Mouse (Mus musculus) natural killer cell, adult 2 months (primary cell): ENCODE results near the gene Mef2d.

Source experiments
- DNase-seq, 2 experiments: peaks; one replicate each; pipeline ENCODE4 v3.0.0; 2022; ENCODE audit warnings: low spot score in 2 of 2

Gene Mef2d

GRCm38 (mm10) chr3:88207451-88208100 lies 65.4 kb downstream of the Mef2d start:
- DNase-seq: no peak

GRCm38 (mm10) chr3:88208226-88208720 lies 66.1 kb downstream of the Mef2d start:
- no peak for DNase-seq

- no peak for DNase-seq
These were observed 67.1 kb downstream of the Mef2d start for GRCm38 (mm10) chr3:88209306-88209705.

GRCm38 (mm10) chr3:88210121-88210520 lies 67.9 kb downstream of the Mef2d start:
- DNase-seq: no peak

- no peak for DNase-seq
These were observed 68.7 kb downstream of the Mef2d start for GRCm38 (mm10) chr3:88210918-88211317.

- DNase-seq: no peak
These were observed 70.2 kb downstream of the Mef2d start for GRCm38 (mm10) chr3:88212356-88212755.

GRCm38 (mm10) chr3:88213019-88213418 lies 70.8 kb downstream of the Mef2d start:
- no peak for DNase-seq

GRCm38 (mm10) chr3:88214197-88214938 lies 72.2 kb downstream of the Mef2d start:
- no peak for DNase-seq

GRCm38 (mm10) chr3:88214971-88215552 lies 72.9 kb downstream of the Mef2d start:
- no peak for DNase-seq

GRCm38 (mm10) chr3:88215553-88216004 lies 73.4 kb downstream of the Mef2d start:
- no peak for DNase-seq

- no peak for DNase-seq
These were observed 73.9 kb downstream of the Mef2d start for GRCm38 (mm10) chr3:88216116-88216515.

GRCm38 (mm10) chr3:88216534-88217326 lies 74.6 kb downstream of the Mef2d start:
- DNase-seq: no peak

- DNase-seq: no peak
These were observed 75.5 kb downstream of the Mef2d start for GRCm38 (mm10) chr3:88217679-88218078.

- no peak for DNase-seq
These were observed 77.8 kb downstream of the Mef2d start for GRCm38 (mm10) chr3:88219940-88220339.

- peak in 1 of 2 experiments; percentile 44 for DNase-seq
These were observed 78.7 kb downstream of the Mef2d start for GRCm38 (mm10) chr3:88220842-88221241.
